In the genomic region with DNA sequence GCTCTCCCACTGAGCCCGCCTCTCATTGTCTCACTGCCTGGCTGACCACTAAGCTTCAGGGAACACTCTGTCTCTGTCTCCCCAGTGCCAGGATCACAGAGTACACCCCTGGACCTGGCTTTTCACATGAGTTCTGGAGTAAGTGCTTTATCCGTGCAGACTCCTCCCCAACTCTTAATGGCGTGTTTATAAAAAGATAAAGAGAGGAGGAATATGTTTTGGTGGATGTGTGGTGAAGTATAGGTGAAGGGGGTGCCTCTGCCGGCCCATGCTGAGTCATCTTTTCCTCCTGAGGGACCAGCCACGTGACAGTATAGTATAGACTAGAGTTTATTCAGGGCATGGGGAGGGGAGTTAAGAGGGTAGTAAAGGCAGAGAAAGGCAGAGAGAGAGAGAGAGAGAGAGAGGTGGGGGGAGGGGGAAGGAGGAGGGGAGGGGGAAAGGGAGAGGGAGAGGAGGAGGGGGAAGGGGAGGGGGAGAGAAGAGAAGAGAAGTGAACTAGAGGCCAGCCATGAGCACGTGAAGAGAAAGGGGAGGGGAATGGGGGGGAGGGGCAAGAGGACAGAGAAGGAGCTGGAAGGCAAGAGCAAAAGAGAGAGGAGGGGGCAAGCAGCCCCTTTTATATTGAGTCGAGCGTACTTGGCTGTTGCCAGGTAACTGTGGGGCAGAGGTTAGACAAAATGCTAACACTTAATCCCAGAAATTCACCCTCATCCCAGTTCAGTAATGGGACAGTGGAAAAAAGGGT, we compare ENCODE assay signal across 10 mouse cellular contexts. TPM values are rescaled to one million over a fixed set of nuclear protein-coding genes. Genes with fewer than 3 reads are reported as not detected.
DNase-seq lines count a peak whose midpoint lies in the region; ATAC-seq lines count a peak whose summit lies in the region.
"Had no signal": no experiment of that assay in that cellular context is flagged by ENCODE, and none has a peak within 500 bp of the region (broad histone marks: within the 10 kb centered on the region; RNA-seq: fewer than 3 reads in every experiment).

No protein-coding gene starts in this region.

- H3K36me3 ChIP-seq in hindbrain, embryonic 13.5 days: no peaks in the 10 kb centered on the region

- no peak overlapping the region for H3K4me3 ChIP-seq in hindbrain, embryonic 13.5 days

- DNase-seq in heart, adult 11 months: peak; percentile 97
- no peak for DNase-seq in heart, postnatal 4 days
- peak; percentile 81 for DNase-seq in 416B (ENCODE audit: low read depth)
- DNase-seq in c-Kit-negative CD71-positive TER-119-positive erythroid progenitor cells, embryonic 14.5 days (ENCODE audit: low read depth, low spot score): peak; percentile 77
- DNase-seq in heart, postnatal 25 days (ENCODE audit: low spot score): peak; percentile 33
- DNase-seq in urinary bladder, adult 2 months (ENCODE audit: low spot score): no peak
- DNase-seq in urinary bladder, postnatal 36 days (ENCODE audit: low spot score in 2 of 2): no peak
- DNase-seq: adrenal gland, postnatal 25 days had no signal

- no peak overlapping the region for H3K27ac ChIP-seq in hindbrain, embryonic 13.5 days

- 40% methylated on average over 8 of the region's 8 CpGs for WGBS in hindbrain, embryonic 13.5 days

- H3K4me2 ChIP-seq in hindbrain, embryonic 13.5 days: no peak overlapping the region

- no peak overlapping the region for H3K9ac ChIP-seq in hindbrain, embryonic 13.5 days

- peaks cover 14% of the 10 kb centered on the region for H3K4me1 ChIP-seq in hindbrain, embryonic 13.5 days (replicated peaks)

- intact Hi-C loops in heart, postnatal 25 days (cut with DNase I): no loop called here

- H3K27me3 ChIP-seq in hindbrain, embryonic 13.5 days: 0 out of 2 replicates have a peak, but pooled peaks cover 7% of the 10 kb centered on the region

- no peak for ATAC-seq in hindbrain, embryonic 13.5 days (ENCODE audit: low FRiP score)
- ATAC-seq: midbrain, embryonic 16.5 days had no signal

- no peaks in the 10 kb centered on the region for H3K9me3 ChIP-seq in hindbrain, embryonic 13.5 days

RNA-seq across cellular contexts. Expression of a gene that starts 49.3 kb away (rescaled TPM):
- 100 to 1,000 TPM; 137 to 138 TPM for total RNA-seq in heart, postnatal 4 days (2021)
- total RNA-seq in heart, postnatal 25 days (2021): 100 to 1,000 TPM in 1 of 2 experiments, 10 to 100 TPM in 1; 96.0 to 103 TPM
- polyA plus RNA-seq in urinary bladder, adult 2 months (2012; rRNA removed): 57.4 and 61.8 TPM in 2 replicates
- 45.9 and 46.0 TPM in 2 replicates for polyA plus RNA-seq in hindbrain, embryonic 13.5 days (2015; fragmentation: Nextera tagmentation; extraction: Ambion mirVana)

Comparison
In these comparisons a context has a peak if more than half of its experiments do, and no peak if none do; other contexts are left out.
1. DNase-seq: peak in heart, adult 11 months (single experiment), 416B (single experiment), c-Kit-negative CD71-positive TER-119-positive erythroid progenitor cells, embryonic 14.5 days (single experiment) and heart, postnatal 25 days (single experiment); none in heart, postnatal 4 days (single experiment), urinary bladder, adult 2 months (single experiment) and urinary bladder, postnatal 36 days (0 of 2).